ENCODE assay signal across 9 mouse cellular contexts in the genomic region with DNA sequence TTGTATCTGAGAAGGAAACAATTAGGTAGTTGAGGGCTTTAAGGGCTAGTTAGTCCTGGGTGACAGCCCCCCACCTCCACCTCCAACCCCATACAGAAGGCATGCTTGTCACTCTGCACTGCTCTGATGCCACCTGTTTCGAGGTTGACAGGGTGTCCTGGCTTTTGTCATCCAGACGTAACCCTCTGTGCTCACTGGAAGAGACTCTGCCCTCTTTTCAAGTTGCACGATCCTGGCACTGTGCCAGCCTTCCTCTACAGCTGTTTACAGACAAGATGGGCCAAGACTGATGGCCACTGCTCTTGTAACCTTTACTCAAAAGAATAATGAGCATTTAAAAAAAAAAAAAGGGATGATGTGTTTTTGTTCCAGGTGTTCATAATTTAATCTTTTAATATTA. TPM values are rescaled to one million over a fixed set of nuclear protein-coding genes. Genes with fewer than 3 reads are reported as not detected.
DNase-seq lines count a peak whose midpoint lies in the region; ATAC-seq and TF ChIP-seq lines count a peak whose summit lies in the region.
"Had no signal": no experiment of that assay in that cellular context is flagged by ENCODE, and none has a peak within 500 bp of the region (broad histone marks: within the 10 kb centered on the region; RNA-seq: fewer than 3 reads in every experiment).

No protein-coding gene starts in this region.

- no peaks in the 10 kb centered on the region; the same call in 1 of the 2 replicates for H3K4me1 ChIP-seq in hindbrain, postnatal 0 days (ENCODE audit: insufficient read depth, low read length)
- peaks cover 17% of the 10 kb centered on the region for H3K4me1 ChIP-seq in hindbrain, embryonic 13.5 days (replicated peaks)
- peaks cover 21% of the 10 kb centered on the region for H3K4me1 ChIP-seq in heart, embryonic 11.5 days (ENCODE audit: control insufficient read depth, insufficient read depth, low read length)
- H3K4me1 ChIP-seq in liver, embryonic 16.5 days (ENCODE audit: control insufficient read depth, low read depth, low read length) = peaks cover 17% of the 10 kb centered on the region

- WGBS in hindbrain, postnatal 0 days = 25% methylated on average over 3 of the region's 3 CpGs
- WGBS in hindbrain, embryonic 13.5 days = 55% methylated on average over 3 of the region's 3 CpGs
- 33% methylated on average over 3 of the region's 3 CpGs for whole genome bisulfite sequencing in heart, embryonic 11.5 days (ENCODE audit: insufficient replicate concordance)
- 47% methylated on average over 3 of the region's 3 CpGs for WGBS in liver, embryonic 16.5 days (ENCODE audit: insufficient replicate concordance)

- H3K9me3 ChIP-seq in hindbrain, postnatal 0 days (ENCODE audit: low read length) = no peaks in the 10 kb centered on the region
- no peaks in the 10 kb centered on the region for H3K9me3 ChIP-seq in hindbrain, embryonic 13.5 days
- no peaks in the 10 kb centered on the region for H3K9me3 ChIP-seq in heart, embryonic 11.5 days (replicated peaks; ENCODE audit: control insufficient read depth, low read length)
- no peaks in the 10 kb centered on the region for H3K9me3 ChIP-seq in liver, embryonic 16.5 days (replicated peaks; ENCODE audit: control insufficient read depth, low read length)
- H3K9me3 ChIP-seq: G1E had no signal

- no peak overlapping the region for H3K9ac ChIP-seq in hindbrain, postnatal 0 days (replicated peaks; ENCODE audit: low read length)
- no peak overlapping the region for H3K9ac ChIP-seq in hindbrain, embryonic 13.5 days
- H3K9ac ChIP-seq in heart, embryonic 11.5 days (ENCODE audit: low read depth, low read length) = no peak overlapping the region
- no peak overlapping the region for H3K9ac ChIP-seq in liver, embryonic 16.5 days (ENCODE audit: low read depth, low read length)

- H3K27ac ChIP-seq in hindbrain, postnatal 0 days = no peak overlapping the region
- H3K27ac ChIP-seq in hindbrain, embryonic 13.5 days = no peak overlapping the region
- H3K27ac ChIP-seq in heart, embryonic 11.5 days (ENCODE audit: low read depth, low read length) = no peak overlapping the region
- no peak overlapping the region for H3K27ac ChIP-seq in liver, embryonic 16.5 days (ENCODE audit: low read length)

- no peak for ATAC-seq in hindbrain, postnatal 0 days
- ATAC-seq in hindbrain, embryonic 13.5 days (ENCODE audit: low FRiP score) = no peak
- peak; percentile 50; the same call in 1 of the 2 replicates for ATAC-seq in heart, embryonic 11.5 days (replicated peaks; ENCODE audit: insufficient number of reproducible peaks, low FRiP score, low TSS enrichment)
- ATAC-seq in liver, embryonic 16.5 days (ENCODE audit: low read depth) = peak; percentile 57

- peak; percentile 36 for DNase-seq in hindbrain, postnatal 0 days (ENCODE audit: low spot score)
- DNase-seq in adipocyte (ENCODE audit: low spot score) = peak; percentile 77
- no peak for DNase-seq in Muller cell, postnatal 12 days (ENCODE audit: inconsistent ontology term)
- DNase-seq in embryo, embryonic 10.5 days (ENCODE audit: low spot score) = no peak
- DNase-seq in spleen, adult 12 weeks (ENCODE audit: low spot score) = no peak

- no peak overlapping the region for H3K4me3 ChIP-seq in hindbrain, postnatal 0 days (ENCODE audit: low read length)
- no peak overlapping the region for H3K4me3 ChIP-seq in hindbrain, embryonic 13.5 days
- H3K4me3 ChIP-seq in heart, embryonic 11.5 days (ENCODE audit: low read depth, low read length) = no peak overlapping the region
- no peak overlapping the region for H3K4me3 ChIP-seq in liver, embryonic 16.5 days (ENCODE audit: low read depth, low read length)

- TF ChIP-seq CTCF in hindbrain, postnatal 0 days (IDR thresholded peaks at IDR 0.05; ENCODE audit: low read depth) = no peak

- peaks cover 27% of the 10 kb centered on the region for H3K36me3 ChIP-seq in hindbrain, postnatal 0 days (ENCODE audit: insufficient read depth, low read length)
- peaks cover 46% of the 10 kb centered on the region for H3K36me3 ChIP-seq in hindbrain, embryonic 13.5 days
- peaks cover 12% of the 10 kb centered on the region for H3K36me3 ChIP-seq in heart, embryonic 11.5 days (ENCODE audit: control insufficient read depth, insufficient read depth, low read length)
- peaks cover 20% of the 10 kb centered on the region for H3K36me3 ChIP-seq in liver, embryonic 16.5 days (ENCODE audit: control insufficient read depth, insufficient read depth)

- no peaks in the 10 kb centered on the region for H3K27me3 ChIP-seq in hindbrain, postnatal 0 days (ENCODE audit: insufficient read depth, low read length)
- H3K27me3 ChIP-seq in hindbrain, embryonic 13.5 days = peaks cover 21% of the 10 kb centered on the region
- peaks cover 19% of the 10 kb centered on the region for H3K27me3 ChIP-seq in heart, embryonic 11.5 days (ENCODE audit: control insufficient read depth, insufficient read depth, low read length)
- H3K27me3 ChIP-seq in liver, embryonic 16.5 days (ENCODE audit: control insufficient read depth, insufficient read depth, low read depth, low read length) = peaks cover 13% of the 10 kb centered on the region

- no peak overlapping the region for H3K4me2 ChIP-seq in hindbrain, postnatal 0 days (ENCODE audit: low read depth, low read length)
- H3K4me2 ChIP-seq in hindbrain, embryonic 13.5 days = no peak overlapping the region
- no peak overlapping the region for H3K4me2 ChIP-seq in heart, embryonic 11.5 days
- no peak overlapping the region for H3K4me2 ChIP-seq in liver, embryonic 16.5 days (ENCODE audit: low read depth, low read length)

RNA-seq across cellular contexts. Expression of a gene that starts 2.9 kb away (rescaled TPM):
- 13.8 and 16.8 TPM in 2 replicates for total RNA-seq in hindbrain, postnatal 0 days (2014; rRNA removed)
- 15.7 and 17.4 TPM in 2 replicates for polyA plus RNA-seq in hindbrain, postnatal 0 days (2015; fragmentation: Nextera tagmentation; extraction: Ambion mirVana)
- 5.7 and 6.3 TPM in 2 replicates for polyA plus RNA-seq in hindbrain, embryonic 13.5 days (2015; fragmentation: Nextera tagmentation; extraction: Ambion mirVana)
- polyA plus RNA-seq in heart, embryonic 11.5 days (2014; fragmentation: Nextera tagmentation; extraction: Ambion mirVana) = 0.54 and 0.68 TPM in 2 replicates
- polyA plus RNA-seq in liver, embryonic 16.5 days (2015; fragmentation: Nextera tagmentation; extraction: Ambion mirVana) = 3.8 and 6.3 TPM in 2 replicates
- polyA plus RNA-seq: G1E had no signal

RNA-seq across cellular contexts. Expression of a gene that starts 22.0 kb away (rescaled TPM):
- total RNA-seq in hindbrain, postnatal 0 days (2014; rRNA removed) = 191 and 279 TPM in 2 replicates
- polyA plus RNA-seq in hindbrain, postnatal 0 days (2015; fragmentation: Nextera tagmentation; extraction: Ambion mirVana) = 82.2 and 89.8 TPM in 2 replicates
- 133 TPM in 2 replicates for polyA plus RNA-seq in hindbrain, embryonic 13.5 days (2015; fragmentation: Nextera tagmentation; extraction: Ambion mirVana)
- polyA plus RNA-seq in heart, embryonic 11.5 days (2014; fragmentation: Nextera tagmentation; extraction: Ambion mirVana) = 46.6 and 47.4 TPM in 2 replicates
- 25.2 and 25.7 TPM in 2 replicates for polyA plus RNA-seq in liver, embryonic 16.5 days (2015; fragmentation: Nextera tagmentation; extraction: Ambion mirVana)

RNA-seq across cellular contexts. Expression of a gene that starts 34.7 kb away (rescaled TPM):
- total RNA-seq in hindbrain, postnatal 0 days (2014; rRNA removed) = 74.8 and 83.1 TPM in 2 replicates
- polyA plus RNA-seq in hindbrain, postnatal 0 days (2015; fragmentation: Nextera tagmentation; extraction: Ambion mirVana) = 54.9 and 68.7 TPM in 2 replicates
- polyA plus RNA-seq in hindbrain, embryonic 13.5 days (2015; fragmentation: Nextera tagmentation; extraction: Ambion mirVana) = 79.1 and 86.2 TPM in 2 replicates
- polyA plus RNA-seq in heart, embryonic 11.5 days (2014; fragmentation: Nextera tagmentation; extraction: Ambion mirVana) = 47.8 and 49.6 TPM in 2 replicates
- polyA plus RNA-seq in liver, embryonic 16.5 days (2015; fragmentation: Nextera tagmentation; extraction: Ambion mirVana) = 27.2 and 27.9 TPM in 2 replicates

RNA-seq across cellular contexts. Expression of a gene that starts 44.4 kb away (rescaled TPM):
- total RNA-seq in hindbrain, postnatal 0 days (2014; rRNA removed) = 61.0 and 66.8 TPM in 2 replicates
- 57.5 and 59.5 TPM in 2 replicates for polyA plus RNA-seq in hindbrain, postnatal 0 days (2015; fragmentation: Nextera tagmentation; extraction: Ambion mirVana)
- 68.2 and 69.0 TPM in 2 replicates for polyA plus RNA-seq in hindbrain, embryonic 13.5 days (2015; fragmentation: Nextera tagmentation; extraction: Ambion mirVana)
- polyA plus RNA-seq in heart, embryonic 11.5 days (2014; fragmentation: Nextera tagmentation; extraction: Ambion mirVana) = 31.4 and 34.0 TPM in 2 replicates
- polyA plus RNA-seq in liver, embryonic 16.5 days (2015; fragmentation: Nextera tagmentation; extraction: Ambion mirVana) = 18.9 and 21.1 TPM in 2 replicates

Comparison
In these comparisons a context has a peak if more than half of its experiments do, and no peak if none do; other contexts are left out.
1. ATAC-seq: peak in heart, embryonic 11.5 days (single experiment) and liver, embryonic 16.5 days (single experiment); none in hindbrain, postnatal 0 days (single experiment) and hindbrain, embryonic 13.5 days (single experiment).
2. DNase-seq: peak in hindbrain, postnatal 0 days (single experiment) and adipocyte (single experiment); none in Muller cell, postnatal 12 days (single experiment), embryo, embryonic 10.5 days (single experiment) and spleen, adult 12 weeks (single experiment).